8 mouse cellular contexts compared by ENCODE assay signal in the genomic region with DNA sequence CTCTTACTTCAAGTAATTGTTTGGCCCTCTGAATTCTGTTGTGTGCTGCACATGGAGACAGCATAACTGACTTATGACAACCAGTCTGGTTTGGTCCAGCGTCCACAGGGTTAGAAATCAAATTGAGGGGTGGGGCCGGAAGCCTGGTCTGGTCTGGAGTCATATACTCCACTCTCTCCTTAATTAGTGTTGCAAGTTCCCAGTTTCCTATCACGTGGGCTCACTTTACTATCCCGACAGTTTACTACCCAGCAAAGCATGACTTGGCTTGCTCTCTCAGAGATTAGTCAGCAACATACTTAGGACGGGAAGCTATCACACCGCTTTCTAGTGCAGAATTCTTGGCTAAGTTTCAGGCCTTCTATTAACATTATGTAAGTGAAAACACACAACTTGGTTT. TPM values are rescaled to one million over a fixed set of nuclear protein-coding genes. Genes with fewer than 3 reads are reported as not detected.
DNase-seq lines count a peak whose midpoint lies in the region; ATAC-seq lines count a peak whose summit lies in the region.

No protein-coding gene starts in this region.

- no peaks in the 10 kb centered on the region for H3K27me3 ChIP-seq in midbrain, embryonic 14.5 days (ENCODE audit: control insufficient read depth, insufficient read depth, low read length)
- no peaks in the 10 kb centered on the region for H3K27me3 ChIP-seq in midbrain, embryonic 15.5 days (replicated peaks)

- no peak for ATAC-seq in midbrain, embryonic 14.5 days (ENCODE audit: low FRiP score, low TSS enrichment)
- ATAC-seq in midbrain, embryonic 15.5 days (replicated peaks) = no peak
- ATAC-seq in granulocyte monocyte progenitor cell, adult 5-6 weeks (replicated peaks; ENCODE audit: poor library complexity, severe bottlenecking) = peak; percentile 93

- peak; percentile 16 for DNase-seq in midbrain, embryonic 14.5 days
- DNase-seq in kidney, postnatal 10 days = peak; percentile 69
- peak; percentile 21 for DNase-seq in lung, postnatal 14 days
- DNase-seq in testis, postnatal 10 days (ENCODE audit: low spot score) = no peak
- DNase-seq in neural tube, embryonic 10.5 days (ENCODE audit: extremely low spot score, low spot score) = no peak
- DNase-seq in left cerebral cortex, postnatal 4 days = no peak

- H3K9me3 ChIP-seq in midbrain, embryonic 14.5 days (ENCODE audit: control insufficient read depth, low read length) = no peaks in the 10 kb centered on the region
- H3K9me3 ChIP-seq in midbrain, embryonic 15.5 days = no peaks in the 10 kb centered on the region

- no peaks in the 10 kb centered on the region for H3K36me3 ChIP-seq in midbrain, embryonic 14.5 days (ENCODE audit: control insufficient read depth, insufficient read depth, low read length)
- H3K36me3 ChIP-seq in midbrain, embryonic 15.5 days (replicated peaks) = no peaks in the 10 kb centered on the region

- H3K4me3 ChIP-seq in midbrain, embryonic 14.5 days (replicated peaks; ENCODE audit: low read depth, low read length) = no peak overlapping the region
- no peak overlapping the region for H3K4me3 ChIP-seq in midbrain, embryonic 15.5 days

- 67% methylated on average over 6 of the region's 6 CpGs for WGBS in midbrain, embryonic 14.5 days
- WGBS in midbrain, embryonic 15.5 days = 63% methylated on average over 6 of the region's 6 CpGs

- H3K9ac ChIP-seq in midbrain, embryonic 14.5 days (replicated peaks; ENCODE audit: low read length) = no peak overlapping the region
- H3K9ac ChIP-seq in midbrain, embryonic 15.5 days = no peak overlapping the region

- no peaks in the 10 kb centered on the region for H3K4me1 ChIP-seq in midbrain, embryonic 14.5 days (ENCODE audit: control insufficient read depth, insufficient read depth, low read length)
- H3K4me1 ChIP-seq in midbrain, embryonic 15.5 days = peaks cover 13% of the 10 kb centered on the region

- intact Hi-C loops in left cerebral cortex, postnatal 4 days (cut with DNase I) = no loop called here

- no peak overlapping the region for H3K4me2 ChIP-seq in midbrain, embryonic 14.5 days (ENCODE audit: low read length)
- H3K4me2 ChIP-seq in midbrain, embryonic 15.5 days = no peak overlapping the region

- H3K27ac ChIP-seq in midbrain, embryonic 14.5 days (replicated peaks; ENCODE audit: low read depth, low read length) = no peak overlapping the region
- H3K27ac ChIP-seq in midbrain, embryonic 15.5 days = no peak overlapping the region

RNA-seq across cellular contexts. Expression of gene Zfp704, which starts 36.3 kb away (rescaled TPM):
- polyA plus RNA-seq in midbrain, embryonic 14.5 days (2014; fragmentation: Nextera tagmentation; extraction: Ambion mirVana) = 14.8 and 14.9 TPM in 2 replicates
- polyA plus RNA-seq in midbrain, embryonic 15.5 days (2015; fragmentation: Nextera tagmentation; extraction: Ambion mirVana) = 13.7 and 13.8 TPM in 2 replicates
- total RNA-seq in granulocyte monocyte progenitor cell, adult 5-6 weeks (2014; fragmentation: Nextera tagmentation) = 22.9 and 25.3 TPM in 2 replicates
- total RNA-seq in granulocyte monocyte progenitor cell, adult 5-6 weeks (2017) = 15.6 and 15.7 TPM in 2 replicates
- total RNA-seq in left cerebral cortex, postnatal 4 days (2021) = 10 to 100 TPM; 90.2 to 96.4 TPM

Comparison
In these comparisons a context has a peak if more than half of its experiments do, and no peak if none do; other contexts are left out.
1. DNase-seq: peak in midbrain, embryonic 14.5 days (single experiment), kidney, postnatal 10 days (single experiment) and lung, postnatal 14 days (single experiment); none in testis, postnatal 10 days (single experiment), neural tube, embryonic 10.5 days (single experiment) and left cerebral cortex, postnatal 4 days (single experiment).